Mouse (Mus musculus): ENCODE data around the gene Megf8.

GRCm38 (mm10) chr7:25394754-25395153 lies 77.8 kb downstream of the Megf8 start:
- TF ChIP-seq CTCF (IDR thresholded peaks at IDR 0.05) (no peak), EP300 (IDR thresholded peaks at IDR 0.05) (no peak)

All from lung, postnatal 0 days (tissue).